Mouse (Mus musculus) heart, postnatal 0 days (tissue): ENCODE measurements around the gene Dpp6.

ENCODE experiments used
- CTCF ChIP-seq: IDR thresholded peaks from 2 replicates; pipeline ENCODE4 v1.5.1; 2016; ENCODE audit warnings: antibody characterized with exemption, control low read depth, low read depth
- EP300 ChIP-seq: IDR thresholded peaks from 2 replicates; pipeline ENCODE4 v1.6.1; 2016; ENCODE audit warnings: antibody characterized with exemption, low read depth

DNA sequence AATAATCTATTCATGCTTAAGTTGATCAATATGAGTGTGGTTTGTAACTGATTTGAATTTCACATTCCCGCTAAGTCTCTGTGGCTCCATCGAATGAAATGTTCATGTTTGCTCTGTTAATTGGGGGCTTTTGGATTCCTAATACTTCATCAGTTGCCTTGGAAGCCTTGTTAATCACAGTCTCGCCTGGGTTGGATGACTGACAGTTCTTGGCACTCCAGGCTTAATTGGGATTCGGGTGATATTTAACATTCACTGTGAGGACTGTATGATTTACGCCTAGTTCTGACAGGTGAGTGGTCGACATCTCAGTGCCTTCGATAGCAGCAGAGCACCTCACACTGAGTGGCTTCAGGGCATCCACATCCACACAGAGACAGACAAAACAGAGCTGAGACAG lies 90.1 kb downstream of the Dpp6 start:
- TF ChIP-seq CTCF = no peak
- no peak for TF ChIP-seq EP300
